Mouse (Mus musculus): ENCODE data around the gene Cttn. TPM values are rescaled to one million over a fixed set of nuclear protein-coding genes. Genes with fewer than 3 reads are reported as not detected.

The Cttn gene
- 167 and 180 TPM in 2 replicates for polyA plus RNA-seq (2015; fragmentation: Nextera tagmentation; extraction: Ambion mirVana)

GRCm38 (mm10) chr7:144470545-144471059 is at the start of gene Cttn:
Gene Cttn, minus strand, starts transcription at chr7:144471009.
- peak; percentile 94 for ATAC-seq (replicated peaks; ENCODE audit: low FRiP score)
- no peaks in the 10 kb centered on the region for H3K9me3 ChIP-seq (replicated peaks)
- under 1% methylated on average over 30 of the region's 30 CpGs for WGBS
- no peaks in the 10 kb centered on the region for H3K27me3 ChIP-seq
- H3K4me2 ChIP-seq, result peak within 1 kb of the TSS; percentile 82
- peaks cover 18% of the 10 kb centered on the region for H3K36me3 ChIP-seq
- peak within 1 kb of the TSS; percentile 98 for H3K9ac ChIP-seq
- peak within 1 kb of the TSS; percentile 91 for H3K27ac ChIP-seq
- peaks cover 28% of the 10 kb centered on the region for H3K4me1 ChIP-seq
- H3K4me3 ChIP-seq (replicated peaks), result peak within 1 kb of the TSS; percentile 97

GRCm38 (mm10) chr7:144519852-144520251 is 49.0 kb upstream of the Cttn start:
- WGBS, result 91% methylated on average over 5 of the region's 5 CpGs

DNA sequence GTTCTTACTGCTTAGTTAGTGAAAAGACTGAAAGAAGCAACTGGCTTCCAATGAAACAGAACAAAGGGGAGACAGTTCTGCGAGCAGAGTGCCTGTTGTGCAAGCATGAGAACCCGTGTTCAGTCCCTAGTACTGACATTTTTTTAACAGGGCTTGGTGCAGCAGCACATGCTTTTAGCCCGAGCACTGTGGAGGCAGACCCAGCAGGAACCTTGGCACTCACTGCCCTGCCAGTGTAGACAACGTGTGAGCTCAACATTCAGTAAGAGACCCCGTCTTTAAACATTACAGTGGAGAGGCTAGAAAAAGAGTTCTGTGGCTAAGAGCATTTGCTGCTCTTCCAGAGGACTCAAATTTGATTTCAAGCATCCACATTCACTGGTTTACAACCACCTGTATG is 45.9 kb upstream of the Cttn start:
- WGBS, result 87% methylated on average over 5 of the region's 5 CpGs
- Histone ChIP-seq H3K4me1 (no peaks in the 10 kb centered on the region), H3K27me3 (no peaks in the 10 kb centered on the region), H3K9ac (no peak overlapping the region), H3K4me3 (replicated peaks) (no peak overlapping the region), H3K27ac (no peak overlapping the region), H3K9me3 (replicated peaks) (no peaks in the 10 kb centered on the region), H3K4me2 (no peak overlapping the region), H3K36me3 (peaks cover 91% of the 10 kb centered on the region)
- no peak for ATAC-seq (replicated peaks; ENCODE audit: low FRiP score)

More at GRCm38 (mm10) chr7:144519852-144520251, 49.0 kb upstream of the Cttn start:
- peaks cover 59% of the 10 kb centered on the region for H3K36me3 ChIP-seq
- H3K9me3 ChIP-seq (replicated peaks), result no peaks in the 10 kb centered on the region
- H3K27me3 ChIP-seq, result no peaks in the 10 kb centered on the region
- no peaks in the 10 kb centered on the region for H3K4me1 ChIP-seq
- no peak overlapping the region for H3K9ac ChIP-seq
- no peak for ATAC-seq (replicated peaks; ENCODE audit: low FRiP score)
- H3K4me2 ChIP-seq, result no peak overlapping the region
- H3K27ac ChIP-seq, result no peak overlapping the region
- H3K4me3 ChIP-seq (replicated peaks), result no peak overlapping the region

- Histone ChIP-seq H3K4me1 (no peaks in the 10 kb centered on the region), H3K27me3 (no peaks in the 10 kb centered on the region), H3K9me3 (replicated peaks) (no peaks in the 10 kb centered on the region), H3K36me3 (peaks cover 99% of the 10 kb centered on the region), H3K27ac (no peak overlapping the region), H3K4me2 (no peak overlapping the region), H3K9ac (no peak overlapping the region), H3K4me3 (replicated peaks) (no peak overlapping the region)
- ATAC-seq (replicated peaks; ENCODE audit: low FRiP score), result no peak
- 95% methylated on average over 4 of the region's 4 CpGs for WGBS
Measured at GRCm38 (mm10) chr7:144509090-144509489, 38.3 kb upstream of the Cttn start.

- H3K27ac ChIP-seq, result no peak overlapping the region
- no peak for ATAC-seq (replicated peaks; ENCODE audit: low FRiP score)
Measured at GRCm38 (mm10) chr7:144506807-144507206, 36.0 kb upstream of the Cttn start.

GRCm38 (mm10) chr7:144503959-144504358 is 33.1 kb upstream of the Cttn start:
- no peak overlapping the region for H3K9ac ChIP-seq
- H3K27ac ChIP-seq, result no peak overlapping the region
- H3K4me2 ChIP-seq, result no peak overlapping the region
- H3K9me3 ChIP-seq (replicated peaks), result no peaks in the 10 kb centered on the region
- ATAC-seq (replicated peaks; ENCODE audit: low FRiP score), result no peak
- H3K4me1 ChIP-seq, result no peaks in the 10 kb centered on the region
- no peaks in the 10 kb centered on the region for H3K27me3 ChIP-seq
- peaks cover 97% of the 10 kb centered on the region for H3K36me3 ChIP-seq
- WGBS, result 85% methylated on average over 4 of the region's 4 CpGs
- no peak overlapping the region for H3K4me3 ChIP-seq (replicated peaks)

More at GRCm38 (mm10) chr7:144506807-144507206, 36.0 kb upstream of the Cttn start:
- 96% methylated on average over 1 of the region's 1 CpGs for WGBS
- H3K4me3 ChIP-seq (replicated peaks), result no peak overlapping the region
- no peaks in the 10 kb centered on the region for H3K27me3 ChIP-seq
- no peak overlapping the region for H3K4me2 ChIP-seq
- peaks cover 98% of the 10 kb centered on the region for H3K36me3 ChIP-seq
- no peak overlapping the region for H3K9ac ChIP-seq
- no peaks in the 10 kb centered on the region for H3K9me3 ChIP-seq (replicated peaks)
- no peaks in the 10 kb centered on the region for H3K4me1 ChIP-seq

DNA sequence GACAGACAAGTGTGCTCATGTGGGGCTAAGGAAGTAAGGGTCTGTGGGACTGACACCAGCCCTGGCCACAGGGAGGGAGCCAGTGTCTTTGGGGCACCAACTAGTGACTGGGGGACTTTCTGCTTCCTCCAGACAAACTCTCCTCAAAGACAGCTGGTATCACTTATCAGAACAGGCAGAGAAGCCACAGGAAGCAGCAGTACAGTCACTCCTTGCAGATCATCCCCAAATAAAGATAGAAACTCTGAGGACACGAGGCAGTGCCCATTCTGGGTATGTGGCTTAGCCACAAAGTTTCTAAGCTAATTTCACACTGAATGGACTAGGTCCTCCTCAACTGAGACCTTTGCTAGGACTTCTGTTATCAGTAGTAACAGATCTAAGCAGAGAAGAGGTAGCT is 22.1 kb upstream of the Cttn start:
- no peak overlapping the region for H3K4me2 ChIP-seq
- no peak for ATAC-seq (replicated peaks; ENCODE audit: low FRiP score)
- 81% methylated on average over 1 of the region's 1 CpGs for WGBS
- no peak overlapping the region for H3K9ac ChIP-seq
- H3K27me3 ChIP-seq, result no peaks in the 10 kb centered on the region
- no peaks in the 10 kb centered on the region for H3K9me3 ChIP-seq (replicated peaks)
- peaks cover 97% of the 10 kb centered on the region for H3K36me3 ChIP-seq
- no peak overlapping the region for H3K4me3 ChIP-seq (replicated peaks)
- H3K4me1 ChIP-seq, result no peaks in the 10 kb centered on the region
- H3K27ac ChIP-seq, result no peak overlapping the region

- Histone ChIP-seq H3K4me2 (no peak overlapping the region), H3K4me1 (no peaks in the 10 kb centered on the region), H3K27ac (no peak overlapping the region), H3K9me3 (replicated peaks) (no peaks in the 10 kb centered on the region), H3K4me3 (replicated peaks) (no peak overlapping the region), H3K36me3 (peaks cover 94% of the 10 kb centered on the region), H3K9ac (no peak overlapping the region), H3K27me3 (no peaks in the 10 kb centered on the region)
- no peak for ATAC-seq (replicated peaks; ENCODE audit: low FRiP score)
- 85% methylated on average over 8 of the region's 8 CpGs for WGBS
Measured at GRCm38 (mm10) chr7:144490201-144490873, 19.5 kb upstream of the Cttn start.

- no peak overlapping the region for H3K4me3 ChIP-seq (replicated peaks)
- H3K9ac ChIP-seq, result no peak overlapping the region
- H3K27me3 ChIP-seq, result no peaks in the 10 kb centered on the region
- H3K4me2 ChIP-seq, result no peak overlapping the region
- no peaks in the 10 kb centered on the region for H3K9me3 ChIP-seq (replicated peaks)
- H3K4me1 ChIP-seq, result no peaks in the 10 kb centered on the region
- peak overlapping the region; percentile 28 for H3K27ac ChIP-seq
- ATAC-seq (replicated peaks; ENCODE audit: low FRiP score), result no peak
- peaks cover 93% of the 10 kb centered on the region for H3K36me3 ChIP-seq
- 73% methylated on average over 6 of the region's 6 CpGs for WGBS
Measured at GRCm38 (mm10) chr7:144489067-144489774, 18.4 kb upstream of the Cttn start.

- Histone ChIP-seq H3K9me3 (replicated peaks) (no peaks in the 10 kb centered on the region), H3K4me3 (replicated peaks) (no peak overlapping the region), H3K4me1 (no peaks in the 10 kb centered on the region), H3K36me3 (peaks cover 92% of the 10 kb centered on the region), H3K9ac (no peak overlapping the region), H3K27me3 (no peaks in the 10 kb centered on the region), H3K4me2 (no peak overlapping the region), H3K27ac (no peak overlapping the region)
- ATAC-seq (replicated peaks; ENCODE audit: low FRiP score), result no peak
Measured at GRCm38 (mm10) chr7:144480314-144480713, 9.5 kb upstream of the Cttn start.

DNA sequence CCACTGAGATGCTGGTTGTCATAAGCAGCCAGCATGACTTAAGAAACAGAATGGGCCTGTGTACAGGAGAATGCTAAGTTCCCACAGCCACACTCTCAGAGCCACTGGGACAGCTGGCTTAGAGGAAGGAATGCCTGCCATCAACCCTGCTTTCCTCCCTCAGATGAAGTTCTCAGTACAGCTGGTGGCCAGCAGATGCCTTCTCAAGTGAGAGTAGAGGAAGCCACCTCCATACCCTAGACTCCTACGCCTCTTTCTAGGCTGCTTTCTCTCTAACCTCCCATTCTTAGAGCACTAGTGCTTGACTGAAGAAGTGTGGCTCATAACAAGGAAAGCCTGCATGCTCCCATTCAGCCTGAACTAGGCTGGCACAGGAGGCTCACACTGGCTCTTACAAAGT is 8.8 kb upstream of the Cttn start:
- 92% methylated on average over 1 of the region's 1 CpGs for WGBS
- no peak overlapping the region for H3K27ac ChIP-seq
- H3K4me3 ChIP-seq (replicated peaks), result no peak overlapping the region
- ATAC-seq (replicated peaks; ENCODE audit: low FRiP score), result no peak
- H3K4me2 ChIP-seq, result no peak overlapping the region
- no peaks in the 10 kb centered on the region for H3K27me3 ChIP-seq
- H3K36me3 ChIP-seq, result peaks cover 86% of the 10 kb centered on the region
- H3K9me3 ChIP-seq (replicated peaks), result no peaks in the 10 kb centered on the region
- H3K9ac ChIP-seq, result no peak overlapping the region
- H3K4me1 ChIP-seq, result no peaks in the 10 kb centered on the region

GRCm38 (mm10) chr7:144475741-144476140 is 4.9 kb upstream of the Cttn start:
- Histone ChIP-seq H3K36me3 (peaks cover 48% of the 10 kb centered on the region), H3K4me3 (replicated peaks) (no peak overlapping the region), H3K27me3 (no peaks in the 10 kb centered on the region), H3K9me3 (replicated peaks) (no peaks in the 10 kb centered on the region), H3K4me1 (peaks cover 6% of the 10 kb centered on the region; the same call in 1 of the 2 replicates), H3K27ac (no peak overlapping the region), H3K4me2 (no peak overlapping the region), H3K9ac (no peak overlapping the region)
- ATAC-seq (replicated peaks; ENCODE audit: low FRiP score), result no peak
- WGBS, result 88% methylated on average over 3 of the region's 3 CpGs

Measured in kidney, embryonic 15.5 days (tissue).